Mouse (Mus musculus) lung, adult 2 months (tissue): ENCODE data around the gene Clybl.

ENCODE experiments used
- CTCF ChIP-seq: fragments of 200-500 bp; IDR thresholded peaks from 2 replicates; pipeline ENCODE4 v1.5.1; 2011; ENCODE audit warnings: mild to moderate bottlenecking, low read length, control low read depth; ENCODE audit not compliant: insufficient read depth
- POLR2A ChIP-seq: fragments of 200-500 bp; IDR thresholded peaks from 2 replicates; pipeline ENCODE4 v1.6.1; 2011; ENCODE audit warnings: low read depth, mild to moderate bottlenecking, control low read depth, low read length, borderline replicate concordance; ENCODE audit errors: extremely low read depth

DNA sequence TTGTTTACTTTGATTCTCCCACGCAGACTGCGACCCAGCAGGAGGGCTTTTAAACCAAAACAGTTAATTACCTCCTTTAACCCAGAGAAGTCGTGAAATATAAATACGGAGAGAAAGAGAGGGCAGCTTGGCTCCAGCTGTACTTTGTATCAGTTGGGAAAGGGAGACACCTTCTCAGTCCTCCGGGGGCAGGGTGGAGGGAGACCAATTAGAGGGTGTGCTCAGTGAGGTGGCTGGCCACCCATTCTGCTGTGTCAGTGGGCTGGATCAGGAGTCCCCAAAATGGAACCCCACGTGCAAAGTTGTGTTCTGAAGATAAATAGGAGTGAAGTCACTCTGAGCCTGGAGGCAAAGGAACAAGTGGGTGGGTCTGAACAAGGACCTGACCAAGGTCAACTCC lies 181.7 kb downstream of the Clybl start:
- no peak for TF ChIP-seq POLR2A
- TF ChIP-seq CTCF = no peak
